Mouse (Mus musculus): ENCODE results near the gene Vmn1r28.

GRCm38 (mm10) chr6:58216119-58216518 lies 45.7 kb upstream of the Vmn1r28 start:
- no peak for TF ChIP-seq POLR2A (IDR thresholded peaks at IDR 0.05; ENCODE audit: control insufficient read depth, extremely low read depth, insufficient read depth, low read length, poor library complexity)
- no peak for TF ChIP-seq CTCF (IDR thresholded peaks at IDR 0.05; ENCODE audit: borderline replicate concordance, control insufficient read depth, extremely low read depth, insufficient read depth, low read length, poor library complexity)

Measured in thymus, adult 2 months (tissue).